Mouse (Mus musculus): ENCODE data around the gene Rab7.

GRCm38 (mm10) chr6:88084278-88085151 is 39.4 kb upstream of the Rab7 start, which contains the start of gene Rpn1:
- TF ChIP-seq POLR2A (IDR thresholded peaks at IDR 0.05; ENCODE audit: extremely low read depth, insufficient read depth, low read length) (peak; percentile 30; the same call in 1 of the 2 replicates), CTCF (IDR thresholded peaks at IDR 0.05; ENCODE audit: extremely low read depth, insufficient read depth, low read length) (no peak)
